Mouse (Mus musculus): ENCODE results near the gene Gramd1b. TPM values are rescaled to one million over a fixed set of nuclear protein-coding genes. Genes with fewer than 3 reads are reported as not detected.
"Not testable (repeated sequence)": the region's sequence is repeated elsewhere in the genome, so short reads cannot be mapped to it uniquely, and the experiment has no call there.

The Gramd1b gene
- total RNA-seq, 2 experiments from 2014 or later = 11.6 to 15.8 TPM

GRCm38 (mm10) chr9:40521097-40521496 is 10.1 kb downstream of the Gramd1b start:
- intact Hi-C loops (cut with DNase I) = no loop called here
- DNase-seq = no peak

GRCm38 (mm10) chr9:40519294-40519693 is 11.9 kb downstream of the Gramd1b start:
- no peak for DNase-seq
- intact Hi-C loops (cut with DNase I) = no loop called here

GRCm38 (mm10) chr9:40511970-40512369 is 19.2 kb downstream of the Gramd1b start:
- DNase-seq = no peak

GRCm38 (mm10) chr9:40509479-40509878 is 21.7 kb downstream of the Gramd1b start:
- intact Hi-C loops (cut with DNase I) = no loop called here
- no peak for DNase-seq

More at GRCm38 (mm10) chr9:40511970-40512369, 19.2 kb downstream of the Gramd1b start:
- intact Hi-C loops (cut with DNase I) = no loop called here

GRCm38 (mm10) chr9:40506576-40506975 is 24.6 kb downstream of the Gramd1b start:
- intact Hi-C loops (cut with DNase I) = no loop called here
- DNase-seq = no peak

GRCm38 (mm10) chr9:40505471-40506312 is 25.5 kb downstream of the Gramd1b start:
- no peak for DNase-seq
- intact Hi-C loops (cut with DNase I) = no loop called here

GRCm38 (mm10) chr9:40504886-40505285 is 26.3 kb downstream of the Gramd1b start:
- intact Hi-C loops (cut with DNase I) = no loop called here
- no peak for DNase-seq

GRCm38 (mm10) chr9:40500691-40501090 is 30.5 kb downstream of the Gramd1b start:
- DNase-seq = no peak
- intact Hi-C loops (cut with DNase I) = no loop called here

GRCm38 (mm10) chr9:40482351-40483084 is 48.7 kb downstream of the Gramd1b start:
- intact Hi-C loops (cut with DNase I); DNase-seq: not testable (repeated sequence)

GRCm38 (mm10) chr9:40481271-40481670 is 49.9 kb downstream of the Gramd1b start:
- no peak for DNase-seq
- intact Hi-C loops (cut with DNase I) = no loop called here

- peak; percentile 56 to 65 for DNase-seq
- intact Hi-C loops (cut with DNase I) = loop anchor here (1.0 to 5.0 kb wide), 2 partner anchors 64 to 147 kb away; no protein-coding TSS in a partner anchor
Observed at GRCm38 (mm10) chr9:40479333-40479732, 51.9 kb downstream of the Gramd1b start.

GRCm38 (mm10) chr9:40478146-40478900 is 52.9 kb downstream of the Gramd1b start:
- DNase-seq = no peak
- intact Hi-C loops (cut with DNase I) = loop anchor here (5.0 kb wide), 1 partner anchor 146 kb away; no protein-coding TSS in a partner anchor

- intact Hi-C loops (cut with DNase I) = loop anchor here (5.0 kb wide), 1 partner anchor 145 kb away; no protein-coding TSS in a partner anchor
- DNase-seq = no peak
Observed at GRCm38 (mm10) chr9:40477611-40478010, 53.6 kb downstream of the Gramd1b start.

- intact Hi-C loops (cut with DNase I) = loop anchor here (5.0 kb wide), 1 partner anchor 144 kb away; no protein-coding TSS in a partner anchor
- no peak for DNase-seq
Observed at GRCm38 (mm10) chr9:40476098-40476497, 55.1 kb downstream of the Gramd1b start.

- no peak for DNase-seq
- intact Hi-C loops (cut with DNase I) = no loop called here
Observed at GRCm38 (mm10) chr9:40472961-40473510, 58.1 kb downstream of the Gramd1b start.

- DNase-seq = no peak
- intact Hi-C loops (cut with DNase I) = no loop called here
Observed at GRCm38 (mm10) chr9:40469403-40470137, 61.6 kb downstream of the Gramd1b start.

- intact Hi-C loops (cut with DNase I) = no loop called here
- no peak for DNase-seq
Observed at GRCm38 (mm10) chr9:40466782-40467181, 64.4 kb downstream of the Gramd1b start.

GRCm38 (mm10) chr9:40465596-40465995 is 65.6 kb downstream of the Gramd1b start:
- no peak for DNase-seq
- intact Hi-C loops (cut with DNase I) = no loop called here

- intact Hi-C loops (cut with DNase I) = no loop called here
- no peak for DNase-seq
Observed at GRCm38 (mm10) chr9:40462401-40462800, 68.8 kb downstream of the Gramd1b start.

GRCm38 (mm10) chr9:40460781-40461180 is 70.4 kb downstream of the Gramd1b start:
- peak; percentile 44 to 56 for DNase-seq
- intact Hi-C loops (cut with DNase I) = no loop called here
